Mouse (Mus musculus) midbrain, embryonic 10.5 days (tissue): ENCODE measurements around the gene Zfp704. TPM values are rescaled to one million over a fixed set of nuclear protein-coding genes. Genes with fewer than 3 reads are reported as not detected.

Experiments used
- DNase-seq: peaks from one replicate; pipeline ENCODE4 v3.0.0-alpha.2; 2017; ENCODE audit warnings: low spot score
- H3K27ac ChIP-seq: fragments of 300-500 bp; sonication (generic); replicated peaks from 2 replicates; pipeline ENCODE4 v1.5.1; 2016; ENCODE audit warnings: mild to moderate bottlenecking
- H3K27me3 ChIP-seq: fragments of 300-500 bp; sonication (generic); 2 replicates; pipeline ENCODE4 v1.6.1; 2016; ENCODE audit warnings: low read depth, mild to moderate bottlenecking; ENCODE audit not compliant: poor library complexity, severe bottlenecking
- H3K36me3 ChIP-seq: fragments of 300-500 bp; sonication (generic); 2 replicates; pipeline ENCODE4 v1.6.1; 2016; ENCODE audit warnings: mild to moderate bottlenecking, moderate library complexity
- H3K4me1 ChIP-seq: fragments of 300-500 bp; sonication (generic); 2 replicates; pipeline ENCODE4 v1.6.1; 2016
- H3K4me3 ChIP-seq: fragments of 300-500 bp; sonication (generic); 2 replicates; pipeline ENCODE4 v1.5.1; 2016; ENCODE audit warnings: mild to moderate bottlenecking, moderate library complexity
- H3K9me3 ChIP-seq: fragments of 300-500 bp; sonication (generic); replicated peaks from 2 replicates; pipeline ENCODE4 v1.6.1; 2016; ENCODE audit warnings: mild to moderate bottlenecking
- WGBS: fragments of 180-500 bp; shearing (Covaris S2); methylation state at CpG from one replicate; pipeline ENCODE4 v1.1.7; 2016; 5-methylcytosine and 5-hydroxymethylcytosine counted together
- polyA plus RNA-seq: library from polyadenylated mRNA; unstranded; fragments of >200 nt; fragmentation: Nextera tagmentation; extraction: Ambion mirVana; gene quantifications from 2 replicates; pipeline ENCODE4 v1.2.1, GENCODE M21; 2016

Gene Zfp704
- 5.0 and 5.2 TPM in 2 replicates for polyA plus RNA-seq

- H3K4me1 ChIP-seq = peaks cover 43% of the 10 kb centered on the region
- no peaks in the 10 kb centered on the region for H3K9me3 ChIP-seq
- peaks cover 10% of the 10 kb centered on the region; the same call in 1 of the 2 replicates for H3K27me3 ChIP-seq
- 8% methylated on average over 97 of the region's 97 CpGs for WGBS
- peak within 1 kb of the TSS; percentile 94 for H3K27ac ChIP-seq
- peak; percentile 90 for DNase-seq
- H3K4me3 ChIP-seq = peak within 1 kb of the TSS; percentile 92
- H3K36me3 ChIP-seq = no peaks in the 10 kb centered on the region
Observed at GRCm38 (mm10) chr3:9609581-9610341, at the start of gene Zfp704. TSS of gene Zfp704 (minus strand) at chr3:9610085.

GRCm38 (mm10) chr3:9633036-9634005 is 23.4 kb upstream of the Zfp704 start:
- Histone ChIP-seq H3K36me3 (no peaks in the 10 kb centered on the region), H3K27me3 (peaks cover 14% of the 10 kb centered on the region), H3K27ac (no peak overlapping the region), H3K9me3 (no peaks in the 10 kb centered on the region), H3K4me3 (no peak overlapping the region), H3K4me1 (peaks cover 12% of the 10 kb centered on the region)
- WGBS = 87% methylated on average over 10 of the region's 10 CpGs
- DNase-seq = no peak

- Histone ChIP-seq H3K4me1 (peaks cover 12% of the 10 kb centered on the region), H3K27ac (peak overlapping the region; percentile 72), H3K4me3 (peak overlapping the region; percentile 30), H3K27me3 (peaks cover 14% of the 10 kb centered on the region), H3K36me3 (no peaks in the 10 kb centered on the region), H3K9me3 (no peaks in the 10 kb centered on the region)
- peak; percentile 60 for DNase-seq
- WGBS = 34% methylated on average over 17 of the region's 17 CpGs
Observed at GRCm38 (mm10) chr3:9629951-9630350, 20.1 kb upstream of the Zfp704 start.

- Histone ChIP-seq H3K36me3 (no peaks in the 10 kb centered on the region), H3K27ac (no peak overlapping the region), H3K4me3 (no peak overlapping the region), H3K27me3 (peaks cover 14% of the 10 kb centered on the region), H3K9me3 (no peaks in the 10 kb centered on the region), H3K4me1 (peaks cover 12% of the 10 kb centered on the region)
- no peak for DNase-seq
- WGBS = 84% methylated on average over 4 of the region's 4 CpGs
Observed at GRCm38 (mm10) chr3:9628041-9628440, 18.2 kb upstream of the Zfp704 start.

GRCm38 (mm10) chr3:9626149-9626548 is 16.3 kb upstream of the Zfp704 start:
- Histone ChIP-seq H3K4me3 (no peak overlapping the region), H3K9me3 (no peaks in the 10 kb centered on the region), H3K27me3 (peaks cover 14% of the 10 kb centered on the region), H3K4me1 (peaks cover 12% of the 10 kb centered on the region), H3K36me3 (no peaks in the 10 kb centered on the region), H3K27ac (no peak overlapping the region)
- 85% methylated on average over 5 of the region's 5 CpGs for WGBS
- no peak for DNase-seq

GRCm38 (mm10) chr3:9620611-9621010 is 10.7 kb upstream of the Zfp704 start:
- H3K36me3 ChIP-seq = no peaks in the 10 kb centered on the region
- peaks cover 8% of the 10 kb centered on the region; the same call in 1 of the 2 replicates for H3K4me1 ChIP-seq
- H3K9me3 ChIP-seq = no peaks in the 10 kb centered on the region
- 94% methylated on average over 12 of the region's 12 CpGs for WGBS
- H3K27me3 ChIP-seq = no peaks in the 10 kb centered on the region
- no peak for DNase-seq
- no peak overlapping the region for H3K4me3 ChIP-seq
- H3K27ac ChIP-seq = no peak overlapping the region

GRCm38 (mm10) chr3:9619562-9620275 is 9.8 kb upstream of the Zfp704 start:
- Histone ChIP-seq H3K4me3 (no peak overlapping the region), H3K27me3 (no peaks in the 10 kb centered on the region), H3K9me3 (no peaks in the 10 kb centered on the region), H3K36me3 (no peaks in the 10 kb centered on the region), H3K4me1 (peaks cover 10% of the 10 kb centered on the region; the same call in 1 of the 2 replicates), H3K27ac (no peak overlapping the region)
- no peak for DNase-seq
- WGBS = 84% methylated on average over 6 of the region's 6 CpGs

GRCm38 (mm10) chr3:9617101-9617500 is 7.2 kb upstream of the Zfp704 start:
- H3K27me3 ChIP-seq = no peaks in the 10 kb centered on the region
- no peak for DNase-seq
- WGBS = 78% methylated on average over 9 of the region's 9 CpGs

GRCm38 (mm10) chr3:9614676-9615075 is 4.8 kb upstream of the Zfp704 start:
- Histone ChIP-seq H3K4me1 (peaks cover 18% of the 10 kb centered on the region), H3K36me3 (no peaks in the 10 kb centered on the region), H3K27me3 (peaks cover 10% of the 10 kb centered on the region; the same call in 1 of the 2 replicates), H3K27ac (no peak overlapping the region), H3K4me3 (no peak overlapping the region), H3K9me3 (no peaks in the 10 kb centered on the region)
- 80% methylated on average over 12 of the region's 12 CpGs for WGBS
- no peak for DNase-seq

More at GRCm38 (mm10) chr3:9617101-9617500, 7.2 kb upstream of the Zfp704 start:
- peaks cover 10% of the 10 kb centered on the region; the same call in 1 of the 2 replicates for H3K4me1 ChIP-seq
- H3K36me3 ChIP-seq = no peaks in the 10 kb centered on the region
- no peaks in the 10 kb centered on the region for H3K9me3 ChIP-seq
- H3K4me3 ChIP-seq = no peak overlapping the region
- H3K27ac ChIP-seq = no peak overlapping the region

- WGBS = 72% methylated on average over 8 of the region's 8 CpGs
- peaks cover 18% of the 10 kb centered on the region for H3K4me1 ChIP-seq
- H3K27ac ChIP-seq = no peak overlapping the region
- no peaks in the 10 kb centered on the region for H3K9me3 ChIP-seq
- no peak overlapping the region for H3K4me3 ChIP-seq
- peaks cover 10% of the 10 kb centered on the region; the same call in 1 of the 2 replicates for H3K27me3 ChIP-seq
- no peak for DNase-seq
- no peaks in the 10 kb centered on the region for H3K36me3 ChIP-seq
Observed at GRCm38 (mm10) chr3:9614011-9614410, 4.1 kb upstream of the Zfp704 start.

- H3K36me3 ChIP-seq = no peaks in the 10 kb centered on the region
- DNase-seq = no peak
- no peak overlapping the region for H3K27ac ChIP-seq
- no peak overlapping the region for H3K4me3 ChIP-seq
- H3K4me1 ChIP-seq = peaks cover 39% of the 10 kb centered on the region
- H3K27me3 ChIP-seq = peaks cover 10% of the 10 kb centered on the region; the same call in 1 of the 2 replicates
- H3K9me3 ChIP-seq = no peaks in the 10 kb centered on the region
- 85% methylated on average over 4 of the region's 4 CpGs for WGBS
Observed at GRCm38 (mm10) chr3:9611226-9611625, 1.3 kb upstream of the Zfp704 start.

GRCm38 (mm10) chr3:9610426-9610825 is 541 bp upstream of the Zfp704 start:
- peaks cover 10% of the 10 kb centered on the region; the same call in 1 of the 2 replicates for H3K27me3 ChIP-seq
- no peaks in the 10 kb centered on the region for H3K9me3 ChIP-seq
- peaks cover 42% of the 10 kb centered on the region for H3K4me1 ChIP-seq
- no peaks in the 10 kb centered on the region for H3K36me3 ChIP-seq
- WGBS = 90% methylated on average over 2 of the region's 2 CpGs
- peak overlapping the region; percentile 94; the same call in 1 of the 2 replicates for H3K27ac ChIP-seq
- H3K4me3 ChIP-seq = peak overlapping the region; percentile 92
- no peak for DNase-seq
